Mouse (Mus musculus): Measurements from ENCODE around the gene Elfn1. TPM values are rescaled to one million over a fixed set of nuclear protein-coding genes. Genes with fewer than 3 reads are reported as not detected.

Gene Elfn1
- total and polyA plus RNA-seq, 2 experiments = 0.13 TPM; not detected in 1

DNA sequence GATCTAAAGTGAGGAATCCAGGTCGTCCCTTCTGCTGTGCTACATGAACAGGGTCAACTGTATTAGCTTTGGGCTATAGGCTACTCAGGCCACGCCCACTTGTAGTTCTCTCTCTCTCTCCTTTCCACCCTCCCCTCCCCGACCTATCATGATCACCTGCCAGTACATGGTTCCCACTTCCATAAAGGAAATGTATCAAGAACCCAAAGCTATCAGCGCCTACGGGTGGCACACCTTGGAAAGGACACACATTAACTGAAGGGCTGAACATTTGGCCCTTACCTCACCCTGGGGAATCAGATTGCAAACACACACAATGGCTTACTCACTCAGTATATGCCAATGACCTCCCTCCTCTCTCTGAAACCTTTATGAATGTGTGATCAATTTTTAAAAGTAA, 28.0 kb upstream of the Elfn1 start:
- no peaks in the 10 kb centered on the region for H3K4me1 ChIP-seq (ENCODE audit: control insufficient read depth, insufficient read depth, low read length)
- no peaks in the 10 kb centered on the region for H3K27me3 ChIP-seq (ENCODE audit: control insufficient read depth, insufficient read depth, low read length)
- H3K4me3 ChIP-seq (ENCODE audit: insufficient read depth, low read depth, low read length) = no peak overlapping the region
- H3K36me3 ChIP-seq (ENCODE audit: control insufficient read depth, insufficient read depth, low read length) = no peaks in the 10 kb centered on the region
- no peak for TF ChIP-seq CTCF (IDR thresholded peaks at IDR 0.05; ENCODE audit: low read depth, low read length)
- TF ChIP-seq POLR2A (IDR thresholded peaks at IDR 0.05; ENCODE audit: extremely low read depth, insufficient read depth, low read length) = no peak
- 76% methylated on average over 5 of the region's 5 CpGs for WGBS
- no peaks in the 10 kb centered on the region for H3K79me2 ChIP-seq (ENCODE audit: control insufficient read depth, insufficient read depth, low read length)
- DNase-seq (ENCODE audit: extremely low read depth, low read depth, low spot score) = no peak
- no peak overlapping the region for H3K9ac ChIP-seq (ENCODE audit: low read depth, low read length)
- no peak overlapping the region for H3K27ac ChIP-seq (replicated peaks; ENCODE audit: insufficient read depth, low read depth, low read length)

DNA sequence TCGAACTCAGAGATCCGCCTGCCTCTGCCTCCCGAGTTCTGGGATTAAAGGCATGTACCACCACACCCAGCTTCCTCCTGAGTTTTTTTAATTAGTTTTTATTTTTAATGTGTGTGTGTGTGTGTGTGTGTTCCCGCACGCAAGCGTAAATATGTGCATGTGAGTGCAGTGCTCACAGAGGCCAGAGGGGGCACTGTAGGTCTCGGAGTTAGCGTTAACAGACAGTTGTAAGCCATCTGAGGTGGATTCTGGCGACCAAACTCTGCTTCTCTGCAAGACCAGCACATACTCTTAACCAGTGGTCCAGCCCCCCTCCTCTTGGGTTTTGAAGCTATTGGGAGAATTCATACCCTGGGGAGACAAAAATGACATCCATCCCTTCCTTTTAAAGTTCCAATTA, 26.6 kb upstream of the Elfn1 start:
- no peak for TF ChIP-seq POLR2A (IDR thresholded peaks at IDR 0.05; ENCODE audit: extremely low read depth, insufficient read depth, low read length)
- TF ChIP-seq CTCF (IDR thresholded peaks at IDR 0.05; ENCODE audit: low read depth, low read length) = no peak
- Histone ChIP-seq H3K36me3 (ENCODE audit: control insufficient read depth, insufficient read depth, low read length) (no peaks in the 10 kb centered on the region), H3K27me3 (ENCODE audit: control insufficient read depth, insufficient read depth, low read length) (no peaks in the 10 kb centered on the region), H3K4me1 (ENCODE audit: control insufficient read depth, insufficient read depth, low read length) (no peaks in the 10 kb centered on the region), H3K79me2 (ENCODE audit: control insufficient read depth, insufficient read depth, low read length) (no peaks in the 10 kb centered on the region), H3K4me3 (ENCODE audit: insufficient read depth, low read depth, low read length) (no peak overlapping the region), H3K9ac (ENCODE audit: low read depth, low read length) (no peak overlapping the region), H3K27ac (replicated peaks; ENCODE audit: insufficient read depth, low read depth, low read length) (no peak overlapping the region)
- WGBS = 93% methylated on average over 9 of the region's 9 CpGs
- no peak for DNase-seq (ENCODE audit: extremely low read depth, low read depth, low spot score)

DNA sequence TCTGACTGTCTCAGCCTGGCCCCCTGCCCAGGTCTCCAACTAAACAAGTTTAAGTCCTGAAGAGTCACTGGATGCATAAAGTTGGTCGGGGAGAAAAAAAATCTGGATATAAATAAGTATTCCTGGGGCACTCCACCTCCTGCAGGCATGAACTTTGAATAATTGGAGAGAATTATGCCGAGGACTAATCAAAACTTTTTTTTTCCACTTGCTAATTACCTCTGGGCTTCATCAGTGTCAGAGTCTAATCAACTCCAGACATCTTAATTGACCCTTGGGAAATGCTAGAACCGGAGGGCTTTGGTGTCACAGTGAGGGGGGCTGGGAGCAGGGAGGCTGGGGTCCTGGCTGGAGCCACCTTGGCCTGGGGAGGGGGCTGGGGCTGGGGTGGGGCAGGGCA, 19.1 kb upstream of the Elfn1 start:
- no peaks in the 10 kb centered on the region for H3K4me1 ChIP-seq (ENCODE audit: control insufficient read depth, insufficient read depth, low read length)
- no peaks in the 10 kb centered on the region for H3K36me3 ChIP-seq (ENCODE audit: control insufficient read depth, insufficient read depth, low read length)
- WGBS = 43% methylated on average over 3 of the region's 3 CpGs
- H3K27me3 ChIP-seq (ENCODE audit: control insufficient read depth, insufficient read depth, low read length) = no peaks in the 10 kb centered on the region
- DNase-seq (ENCODE audit: extremely low read depth, low read depth, low spot score) = no peak
- no peak overlapping the region for H3K27ac ChIP-seq (replicated peaks; ENCODE audit: insufficient read depth, low read depth, low read length)
- no peaks in the 10 kb centered on the region for H3K79me2 ChIP-seq (ENCODE audit: control insufficient read depth, insufficient read depth, low read length)
- no peak overlapping the region for H3K9ac ChIP-seq (ENCODE audit: low read depth, low read length)
- no peak overlapping the region for H3K4me3 ChIP-seq (ENCODE audit: insufficient read depth, low read depth, low read length)
- no peak for TF ChIP-seq CTCF (IDR thresholded peaks at IDR 0.05; ENCODE audit: low read depth, low read length)
- no peak for TF ChIP-seq POLR2A (IDR thresholded peaks at IDR 0.05; ENCODE audit: extremely low read depth, insufficient read depth, low read length)

DNA sequence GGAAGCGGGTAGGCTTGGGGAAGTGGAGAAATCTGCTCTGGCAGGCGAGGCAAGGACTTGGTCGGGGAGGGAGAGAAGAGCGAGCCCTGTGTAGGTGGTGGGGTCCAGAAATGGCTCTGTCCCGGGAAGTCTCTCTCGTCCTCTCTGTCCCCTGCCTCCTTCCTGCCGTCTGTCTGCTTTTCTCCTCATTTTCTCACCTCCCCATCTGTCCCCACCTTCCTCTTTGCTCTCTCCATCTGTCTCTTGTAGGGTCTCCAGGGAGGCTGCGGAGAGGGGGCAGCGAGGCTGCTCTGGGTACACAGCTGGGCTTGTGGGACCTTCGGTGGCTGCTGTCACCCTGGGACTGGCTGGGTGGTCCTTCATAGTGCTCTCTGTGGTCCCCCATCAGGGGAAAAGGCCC, 18.4 kb upstream of the Elfn1 start:
- DNase-seq (ENCODE audit: extremely low read depth, low read depth, low spot score) = no peak
- no peak overlapping the region for H3K27ac ChIP-seq (replicated peaks; ENCODE audit: insufficient read depth, low read depth, low read length)
- WGBS = 57% methylated on average over 10 of the region's 10 CpGs

DNA sequence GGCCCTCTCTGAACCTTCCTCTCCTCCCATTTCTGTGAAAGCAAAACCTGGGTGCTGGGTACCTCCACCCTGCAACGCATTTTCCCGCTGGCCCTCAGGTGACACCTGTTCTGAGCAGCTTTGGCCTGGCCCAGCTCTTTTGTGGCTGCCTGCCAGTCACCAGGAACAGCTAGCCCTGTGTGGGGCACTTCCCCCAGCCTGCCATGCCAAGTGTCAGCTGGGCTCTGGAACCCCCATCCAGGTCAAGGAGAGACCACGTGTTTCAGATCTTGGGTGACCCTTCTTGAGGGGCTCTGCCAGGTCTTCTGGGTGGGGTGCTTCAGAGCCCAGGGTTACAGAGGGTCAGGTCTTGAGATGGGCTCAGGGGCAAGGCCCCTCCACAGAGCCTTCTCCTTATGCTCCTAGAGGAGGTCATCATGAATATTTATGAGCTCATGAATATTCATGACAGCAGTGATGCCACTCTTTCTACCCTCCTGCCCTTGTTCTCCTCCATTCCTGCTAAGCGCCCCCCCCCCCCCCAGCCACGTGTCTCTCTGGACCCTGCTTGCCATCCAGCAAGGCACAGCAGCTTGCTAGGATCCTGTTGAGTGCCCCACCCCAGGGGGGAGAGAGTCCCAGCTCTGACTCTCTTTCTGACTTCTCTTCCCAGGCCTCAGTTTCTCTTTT, 15.3 kb upstream of the Elfn1 start:
- no peaks in the 10 kb centered on the region for H3K4me1 ChIP-seq (ENCODE audit: control insufficient read depth, insufficient read depth, low read length)
- H3K4me3 ChIP-seq (ENCODE audit: insufficient read depth, low read depth, low read length) = no peak overlapping the region
- H3K36me3 ChIP-seq (ENCODE audit: control insufficient read depth, insufficient read depth, low read length) = no peaks in the 10 kb centered on the region
- no peaks in the 10 kb centered on the region for H3K79me2 ChIP-seq (ENCODE audit: control insufficient read depth, insufficient read depth, low read length)
- WGBS = 45% methylated on average over 5 of the region's 5 CpGs
- TF ChIP-seq POLR2A (IDR thresholded peaks at IDR 0.05; ENCODE audit: extremely low read depth, insufficient read depth, low read length) = no peak
- TF ChIP-seq CTCF (IDR thresholded peaks at IDR 0.05; ENCODE audit: low read depth, low read length) = no peak
- H3K9ac ChIP-seq (ENCODE audit: low read depth, low read length) = no peak overlapping the region
- no peak overlapping the region for H3K27ac ChIP-seq (replicated peaks; ENCODE audit: insufficient read depth, low read depth, low read length)
- no peaks in the 10 kb centered on the region for H3K27me3 ChIP-seq (ENCODE audit: control insufficient read depth, insufficient read depth, low read length)
- DNase-seq (ENCODE audit: extremely low read depth, low read depth, low spot score) = no peak

More for the DNA sequence above, 18.4 kb upstream of the Elfn1 start:
- Histone ChIP-seq H3K79me2 (ENCODE audit: control insufficient read depth, insufficient read depth, low read length) (no peaks in the 10 kb centered on the region), H3K4me1 (ENCODE audit: control insufficient read depth, insufficient read depth, low read length) (no peaks in the 10 kb centered on the region), H3K36me3 (ENCODE audit: control insufficient read depth, insufficient read depth, low read length) (no peaks in the 10 kb centered on the region), H3K9ac (ENCODE audit: low read depth, low read length) (no peak overlapping the region), H3K27me3 (ENCODE audit: control insufficient read depth, insufficient read depth, low read length) (no peaks in the 10 kb centered on the region), H3K4me3 (ENCODE audit: insufficient read depth, low read depth, low read length) (no peak overlapping the region)
- TF ChIP-seq CTCF (IDR thresholded peaks at IDR 0.05; ENCODE audit: low read depth, low read length) (no peak), POLR2A (IDR thresholded peaks at IDR 0.05; ENCODE audit: extremely low read depth, insufficient read depth, low read length) (no peak)

DNA sequence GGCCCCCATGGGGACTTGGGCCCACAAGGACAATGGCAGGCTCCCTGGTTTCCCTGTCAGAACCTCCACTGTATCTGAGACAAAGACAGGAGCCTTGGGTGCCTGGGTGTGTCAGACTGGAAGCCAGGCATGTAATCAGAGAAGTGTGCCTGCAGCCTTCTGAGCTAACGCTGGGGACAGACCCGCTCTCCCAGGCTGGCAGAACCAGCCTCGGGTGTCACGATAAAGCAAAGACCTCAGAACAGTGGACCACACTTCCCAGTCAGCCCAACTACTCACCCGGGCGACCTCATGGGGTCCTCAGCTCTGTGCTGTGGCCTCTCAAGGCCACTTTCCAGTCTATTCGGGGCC, 14.8 kb upstream of the Elfn1 start:
- no peak overlapping the region for H3K4me3 ChIP-seq (ENCODE audit: insufficient read depth, low read depth, low read length)
- H3K4me1 ChIP-seq (ENCODE audit: control insufficient read depth, insufficient read depth, low read length) = no peaks in the 10 kb centered on the region
- no peak overlapping the region for H3K27ac ChIP-seq (replicated peaks; ENCODE audit: insufficient read depth, low read depth, low read length)
- no peak overlapping the region for H3K9ac ChIP-seq (ENCODE audit: low read depth, low read length)
- no peaks in the 10 kb centered on the region for H3K27me3 ChIP-seq (ENCODE audit: control insufficient read depth, insufficient read depth, low read length)
- no peak for DNase-seq (ENCODE audit: extremely low read depth, low read depth, low spot score)
- WGBS = 52% methylated on average over 7 of the region's 7 CpGs
- TF ChIP-seq POLR2A (IDR thresholded peaks at IDR 0.05; ENCODE audit: extremely low read depth, insufficient read depth, low read length) = no peak
- no peak for TF ChIP-seq CTCF (IDR thresholded peaks at IDR 0.05; ENCODE audit: low read depth, low read length)
- H3K36me3 ChIP-seq (ENCODE audit: control insufficient read depth, insufficient read depth, low read length) = no peaks in the 10 kb centered on the region
- no peaks in the 10 kb centered on the region for H3K79me2 ChIP-seq (ENCODE audit: control insufficient read depth, insufficient read depth, low read length)

Measured in liver, adult 2 months (tissue).